Mouse (Mus musculus): ENCODE data around the gene Gm17093. TPM values are rescaled to one million over a fixed set of nuclear protein-coding genes. Genes with fewer than 3 reads are reported as not detected.
"Not testable (repeated sequence)": the region's sequence is repeated elsewhere in the genome, so short reads cannot be mapped to it uniquely, and the experiment has no call there.

Gm17093 gene
- polyA plus RNA-seq (2014; fragmentation: Nextera tagmentation; extraction: Ambion mirVana): not detected in 2 replicates

DNA sequence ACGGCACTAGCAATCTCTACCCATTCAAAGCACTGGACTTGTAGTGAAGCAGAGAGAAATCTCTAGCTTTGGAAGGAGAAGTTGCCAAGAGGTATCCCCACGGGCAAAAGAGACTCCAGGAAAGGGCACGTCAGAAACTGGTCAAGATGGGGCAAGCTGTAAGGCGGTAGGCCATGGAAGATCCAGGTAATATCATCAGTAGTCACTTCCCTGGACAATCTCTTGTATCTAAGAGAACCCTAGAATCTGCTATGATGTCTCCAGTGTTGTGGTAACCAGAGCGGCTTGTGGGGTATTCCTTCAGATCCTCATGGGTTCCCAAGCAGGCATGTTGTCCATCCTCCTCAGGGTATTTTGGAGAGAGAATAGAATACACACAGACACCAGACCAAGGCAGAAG, at the start of gene Gm17093:
TSS of gene Gm17093 (plus strand) at position 301 of the 400 bp plus-strand sequence.
- WGBS: 87% methylated on average over 5 of the region's 5 CpGs
- not testable (repeated sequence) for H3K4me3 ChIP-seq (ENCODE audit: low read depth, low read length); H3K9ac ChIP-seq (ENCODE audit: low read length); H3K4me2 ChIP-seq (ENCODE audit: low read depth, low read length, severe bottlenecking); H3K4me1 ChIP-seq (replicated peaks; ENCODE audit: control insufficient read depth, insufficient read depth, low read length); H3K36me3 ChIP-seq (ENCODE audit: control insufficient read depth, insufficient read depth, low read length); ATAC-seq (replicated peaks; ENCODE audit: low FRiP score); DNase-seq (ENCODE audit: low spot score); H3K27me3 ChIP-seq (ENCODE audit: control insufficient read depth, insufficient read depth, low read length); H3K9me3 ChIP-seq (ENCODE audit: control insufficient read depth, low read length); H3K27ac ChIP-seq (ENCODE audit: low read depth, low read length)

DNA sequence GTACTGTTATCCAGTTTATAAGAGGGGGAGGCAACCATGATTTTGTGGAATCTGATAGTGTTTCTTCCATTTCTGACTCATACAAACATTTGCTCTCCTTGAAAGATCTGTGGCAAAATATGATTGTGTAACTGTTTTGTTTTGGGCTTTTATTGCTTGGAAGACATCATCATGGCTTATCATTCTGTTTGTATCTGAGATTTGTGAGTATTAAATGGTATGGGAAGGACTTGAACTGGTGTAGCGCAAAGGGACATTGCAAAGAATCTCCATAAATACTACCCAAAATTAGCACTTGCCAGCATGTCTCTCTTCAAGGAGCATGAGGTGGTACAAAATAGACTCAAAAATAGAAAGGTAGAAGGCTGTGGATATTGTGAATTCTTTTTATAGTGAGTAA, 25.9 kb upstream of the Gm17093 start, which contains the start of gene BC061237:
TSS of gene BC061237 (plus strand) at position 301 of the 400 bp plus-strand sequence.
- not testable (repeated sequence) for H3K27ac ChIP-seq (ENCODE audit: low read depth, low read length); ATAC-seq (replicated peaks; ENCODE audit: low FRiP score)
- 86% methylated on average over 1 of the region's 1 CpGs for WGBS

DNA sequence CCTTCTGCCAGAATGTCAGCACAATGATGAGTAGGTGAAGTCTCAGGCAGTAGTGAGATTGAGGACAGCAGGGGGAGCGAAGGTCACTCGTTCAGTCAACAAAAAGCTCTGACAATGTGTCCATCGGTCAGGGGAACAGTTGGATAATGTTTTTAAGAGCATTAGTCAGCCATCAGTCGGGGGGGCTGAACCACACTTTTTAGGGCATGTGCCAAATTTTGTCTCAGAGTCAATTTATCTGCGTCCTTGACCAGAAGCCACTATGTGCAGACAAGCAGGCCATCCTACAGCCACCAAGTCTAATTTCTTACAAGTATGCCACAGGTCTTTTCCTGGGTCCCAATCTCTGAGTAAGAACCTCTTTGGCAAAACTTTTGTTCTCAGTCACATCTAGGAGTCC, 29.9 kb downstream of the Gm17093 start:
- H3K27me3 ChIP-seq (ENCODE audit: control insufficient read depth, insufficient read depth, low read length); ATAC-seq (replicated peaks; ENCODE audit: low FRiP score): not testable (repeated sequence)
- WGBS: 90% methylated on average over 3 of the region's 5 CpGs

More for the DNA sequence above, 25.9 kb upstream of the Gm17093 start, which contains the start of gene BC061237:
- not testable (repeated sequence) for H3K36me3 ChIP-seq (ENCODE audit: control insufficient read depth, insufficient read depth, low read length); H3K27me3 ChIP-seq (ENCODE audit: control insufficient read depth, insufficient read depth, low read length); H3K4me3 ChIP-seq (ENCODE audit: low read depth, low read length); H3K9me3 ChIP-seq (ENCODE audit: control insufficient read depth, low read length); H3K9ac ChIP-seq (ENCODE audit: low read length); DNase-seq (ENCODE audit: low spot score); H3K4me1 ChIP-seq (replicated peaks; ENCODE audit: control insufficient read depth, insufficient read depth, low read length); H3K4me2 ChIP-seq (ENCODE audit: low read depth, low read length, severe bottlenecking)

More for the DNA sequence above, 29.9 kb downstream of the Gm17093 start:
- H3K27ac ChIP-seq (ENCODE audit: low read depth, low read length); DNase-seq (ENCODE audit: low spot score); H3K4me1 ChIP-seq (replicated peaks; ENCODE audit: control insufficient read depth, insufficient read depth, low read length); H3K9ac ChIP-seq (ENCODE audit: low read length); H3K9me3 ChIP-seq (ENCODE audit: control insufficient read depth, low read length); H3K36me3 ChIP-seq (ENCODE audit: control insufficient read depth, insufficient read depth, low read length); H3K4me3 ChIP-seq (ENCODE audit: low read depth, low read length); H3K4me2 ChIP-seq (ENCODE audit: low read depth, low read length, severe bottlenecking): not testable (repeated sequence)

Other genes with a start within 250 kb of the Gm17093 start
- gene Gm8220, start 232.7 kb upstream of the Gm17093 start, polyA plus RNA-seq (2014; fragmentation: Nextera tagmentation; extraction: Ambion mirVana): not detected in 2 replicates
- gene Gm5930, start 179.7 kb upstream of the Gm17093 start, polyA plus RNA-seq (2014; fragmentation: Nextera tagmentation; extraction: Ambion mirVana): not detected in 2 replicates
- not detected in 2 replicates for gene Gm8229, start 152.9 kb upstream of the Gm17093 start, polyA plus RNA-seq (2014; fragmentation: Nextera tagmentation; extraction: Ambion mirVana)
- gene Gm3371, start 107.6 kb upstream of the Gm17093 start, polyA plus RNA-seq (2014; fragmentation: Nextera tagmentation; extraction: Ambion mirVana): not detected in 2 replicates
- not detected in 2 replicates for gene Gm8232, start 84.6 kb upstream of the Gm17093 start, polyA plus RNA-seq (2014; fragmentation: Nextera tagmentation; extraction: Ambion mirVana)
- gene BC061237, start 25.8 kb upstream of the Gm17093 start, polyA plus RNA-seq (2014; fragmentation: Nextera tagmentation; extraction: Ambion mirVana): not detected in 2 replicates
- gene Gm8247, start 64.9 kb downstream of the Gm17093 start, polyA plus RNA-seq (2014; fragmentation: Nextera tagmentation; extraction: Ambion mirVana): not detected in 2 replicates
- not detected in 2 replicates for gene Gm5624, start 109.7 kb downstream of the Gm17093 start, polyA plus RNA-seq (2014; fragmentation: Nextera tagmentation; extraction: Ambion mirVana)
- gene Gm8257, start 188.2 kb downstream of the Gm17093 start, polyA plus RNA-seq (2014; fragmentation: Nextera tagmentation; extraction: Ambion mirVana): not detected in 2 replicates
- gene Gm8267, start 232.1 kb downstream of the Gm17093 start, polyA plus RNA-seq (2014; fragmentation: Nextera tagmentation; extraction: Ambion mirVana): not detected in 2 replicates